Mouse (Mus musculus) megakaryocyte, embryonic 14.5 days (primary cell): ENCODE data around the gene Ccdc88c.
"Not testable (repeated sequence)": the region's sequence is repeated elsewhere in the genome, so short reads cannot be mapped to it uniquely, and the experiment has no call there.

Experiments used
- FLI1 ChIP-seq: IDR thresholded peaks from 2 replicates; pipeline ENCODE4 v1.6.1; 2012; ENCODE audit warnings: low read length, inconsistent platforms, mixed read lengths
- GATA1 ChIP-seq: IDR thresholded peaks from 3 replicates; pipeline ENCODE4 v1.6.1; 2012; ENCODE audit warnings: mixed read lengths, low read length, inconsistent platforms, borderline replicate concordance

DNA sequence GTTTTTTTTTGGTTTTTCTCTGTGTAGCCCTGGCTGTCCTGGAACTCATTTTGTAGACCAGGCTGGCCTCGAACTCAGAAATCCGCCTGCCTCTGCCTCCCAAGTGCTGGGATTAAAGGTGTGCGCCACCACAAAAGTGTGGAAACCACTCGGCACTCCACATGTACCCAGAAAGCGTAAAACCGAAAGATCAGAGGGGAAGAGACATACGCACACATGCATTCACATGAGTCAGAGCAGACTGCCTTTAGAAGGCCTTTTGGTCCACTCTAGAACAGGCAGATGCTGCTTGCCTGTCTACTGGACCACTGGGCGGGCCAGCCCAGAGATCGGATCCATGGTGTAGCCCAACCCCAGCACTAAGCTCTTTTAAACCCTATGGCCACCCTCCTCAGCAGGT lies 15.2 kb downstream of the Ccdc88c start:
- TF ChIP-seq GATA1, FLI1: not testable (repeated sequence)
